ENCODE assay signal across 8 mouse cellular contexts in genomic region chr7:100227158-100227875, GRCm38 (mm10). TPM values are rescaled to one million over a fixed set of nuclear protein-coding genes. Genes with fewer than 3 reads are reported as not detected.
A peak's percentile ranks its signal among the peaks of the same experiment; 100 is the strongest.
DNase-seq lines count a peak whose midpoint lies in the region; ATAC-seq lines count a peak whose summit lies in the region.

Pgm2l1 (plus strand) TSS chr7:100227394.

- ATAC-seq in megakaryocyte progenitor cell, adult 5-6 weeks (replicated peaks; ENCODE audit: poor library complexity): peak; percentile 92

- peak; percentile 79 for DNase-seq in adipocyte (ENCODE audit: low spot score)
- DNase-seq in embryo, embryonic 10 days (ENCODE audit: low spot score): peak; percentile 98
- peak; percentile 94 for DNase-seq in gastrocnemius, postnatal 10 days
- DNase-seq in induced T-regulatory cell, adult 2 months (ENCODE audit: low read depth): peak; percentile 96
- DNase-seq in left cerebral cortex, adult 9 months (ENCODE audit: low spot score in 2 of 2): peak; percentile 92 to 98
- peak; percentile 97 for DNase-seq in right cerebral cortex, postnatal 14 days
- peak; percentile 93 to 97 for DNase-seq in urinary bladder, postnatal 36 days (ENCODE audit: low spot score in 2 of 2)

RNA-seq across cellular contexts. Expression of gene Pgm2l1, which starts in this region (rescaled TPM):
- 10 to 100 TPM; 11.4 to 11.5 TPM for total RNA-seq in gastrocnemius, postnatal 10 days (2021)
- total RNA-seq in megakaryocyte progenitor cell, adult 5-6 weeks (2015): 8.0 and 12.4 TPM in 2 replicates
- 6.2 and 10.6 TPM in 2 replicates for total RNA-seq in megakaryocyte progenitor cell, adult 5-6 weeks (2017)

Comparison
In these comparisons a context has a peak if more than half of its experiments do, and no peak if none do; other contexts are left out.
1. Peak in every context shown above with its lines: DNase-seq and ATAC-seq.